Mouse (Mus musculus) embryonic facial prominence, embryonic 14.5 days (tissue): ENCODE results near the gene Pdzd9. TPM values are rescaled to one million over a fixed set of nuclear protein-coding genes. Genes with fewer than 3 reads are reported as not detected.

Experiments used
- ATAC-seq: fragments of 200-750 bp; cut with Nextera tagmentation; 2 replicates; pipeline ENCODE4 v1.8.0; 2017; ENCODE audit warnings: low read depth, moderate number of reproducible peaks, moderate TSS enrichment
- DNase-seq: peaks from one replicate; pipeline ENCODE4 v3.0.0-alpha.2; 2015; ENCODE audit warnings: low spot score
- H3K27ac ChIP-seq: fragments of 300-500 bp; sonication (generic); replicated peaks from 2 replicates; pipeline ENCODE4 v1.5.1; 2014; ENCODE audit warnings: low read depth, mild to moderate bottlenecking, low read length, moderate library complexity
- H3K27me3 ChIP-seq: fragments of 300-500 bp; sonication (generic); replicated peaks from 2 replicates; pipeline ENCODE4 v1.6.1; 2014; ENCODE audit warnings: low read length; ENCODE audit not compliant: control insufficient read depth, insufficient read depth
- H3K36me3 ChIP-seq: fragments of 300-500 bp; sonication (generic); 2 replicates; pipeline ENCODE4 v1.6.1; 2014; ENCODE audit warnings: low read length, mixed read lengths; ENCODE audit not compliant: control insufficient read depth, insufficient read depth
- H3K4me1 ChIP-seq: fragments of 300-500 bp; sonication (generic); 2 replicates; pipeline ENCODE4 v1.6.1; 2014; ENCODE audit warnings: antibody characterized with exemption, low read length; ENCODE audit not compliant: control insufficient read depth, insufficient read depth
- H3K4me2 ChIP-seq: fragments of 300-500 bp; sonication (generic); 2 replicates; pipeline ENCODE4 v1.6.1; 2014; ENCODE audit warnings: low read depth, mild to moderate bottlenecking, low read length, moderate library complexity, mixed read lengths
- H3K4me3 ChIP-seq: fragments of 300-500 bp; sonication (generic); 2 replicates; pipeline ENCODE4 v1.5.1; 2014; ENCODE audit warnings: low read depth, mild to moderate bottlenecking, low read length
- H3K9ac ChIP-seq: fragments of 300-500 bp; sonication (generic); 2 replicates; pipeline ENCODE4 v1.6.1; 2014; ENCODE audit warnings: low read depth, mild to moderate bottlenecking, low read length, moderate library complexity, mixed read lengths
- H3K9me3 ChIP-seq: fragments of 300-500 bp; sonication (generic); 2 replicates; pipeline ENCODE4 v1.6.1; 2016; ENCODE audit warnings: low read length; ENCODE audit not compliant: control insufficient read depth
- WGBS: fragments of 180-500 bp; shearing (Covaris S2); extraction: QIAGEN DNeasy Blood & Tissue Kit; methylation state at CpG from one replicate; pipeline ENCODE4 v1.1.7; 2014; 5-methylcytosine and 5-hydroxymethylcytosine counted together
- polyA plus RNA-seq: library from polyadenylated mRNA; unstranded; fragments of >200 nt; fragmentation: Nextera tagmentation; extraction: Ambion mirVana; gene quantifications from 2 replicates; pipeline ENCODE4 v1.2.1, GENCODE M21; 2014

The Pdzd9 gene
- polyA plus RNA-seq, 1 experiment from 2014 or later = 0.61 TPM

GRCm38 (mm10) chr7:120695196-120695595 is 25.1 kb upstream of the Pdzd9 start:
- H3K27me3 ChIP-seq = no peaks in the 10 kb centered on the region
- H3K4me3 ChIP-seq = no peak overlapping the region
- no peaks in the 10 kb centered on the region for H3K9me3 ChIP-seq
- no peaks in the 10 kb centered on the region for H3K4me1 ChIP-seq
- H3K36me3 ChIP-seq = peaks cover 13% of the 10 kb centered on the region
- no peak overlapping the region for H3K4me2 ChIP-seq
- H3K27ac ChIP-seq = no peak overlapping the region
- ATAC-seq (no peak), DNase-seq (no peak)
- no peak overlapping the region for H3K9ac ChIP-seq
- 44% methylated on average over 6 of the region's 6 CpGs for WGBS

GRCm38 (mm10) chr7:120693831-120694375 is 23.8 kb upstream of the Pdzd9 start:
- Histone ChIP-seq H3K9me3 (no peaks in the 10 kb centered on the region), H3K4me2 (no peak overlapping the region), H3K4me3 (no peak overlapping the region), H3K27me3 (no peaks in the 10 kb centered on the region), H3K27ac (no peak overlapping the region), H3K4me1 (no peaks in the 10 kb centered on the region), H3K9ac (no peak overlapping the region), H3K36me3 (peaks cover 13% of the 10 kb centered on the region)
- WGBS = 94% methylated on average over 5 of the region's 5 CpGs
- no peak for DNase-seq
- no peak for ATAC-seq

- H3K4me1 ChIP-seq = no peaks in the 10 kb centered on the region
- H3K9me3 ChIP-seq = no peaks in the 10 kb centered on the region
- no peaks in the 10 kb centered on the region for H3K27me3 ChIP-seq
- H3K4me2 ChIP-seq = no peak overlapping the region
- H3K4me3 ChIP-seq = no peak overlapping the region
- peaks cover 13% of the 10 kb centered on the region for H3K36me3 ChIP-seq
- no peak overlapping the region for H3K27ac ChIP-seq
- no peak overlapping the region for H3K9ac ChIP-seq
- no peak for DNase-seq
- no peak for ATAC-seq
- WGBS = 64% methylated on average over 4 of the region's 4 CpGs
These were observed 20.5 kb upstream of the Pdzd9 start for GRCm38 (mm10) chr7:120690634-120691033.

- H3K27me3 ChIP-seq = no peaks in the 10 kb centered on the region
- no peaks in the 10 kb centered on the region for H3K36me3 ChIP-seq
- H3K4me1 ChIP-seq = no peaks in the 10 kb centered on the region
- 75% methylated on average over 6 of the region's 6 CpGs for WGBS
- DNase-seq = no peak
- no peak overlapping the region for H3K9ac ChIP-seq
- ATAC-seq = no peak
- H3K4me3 ChIP-seq = no peak overlapping the region
- H3K9me3 ChIP-seq = no peaks in the 10 kb centered on the region
- no peak overlapping the region for H3K4me2 ChIP-seq
- H3K27ac ChIP-seq = no peak overlapping the region
These were observed 15.1 kb upstream of the Pdzd9 start for GRCm38 (mm10) chr7:120685227-120685626.

GRCm38 (mm10) chr7:120684731-120685161 is 14.6 kb upstream of the Pdzd9 start:
- ATAC-seq = no peak
- Histone ChIP-seq H3K4me1 (0 out of 2 replicates have a peak, but pooled peaks cover 2% of the 10 kb centered on the region), H3K9me3 (no peaks in the 10 kb centered on the region), H3K36me3 (no peaks in the 10 kb centered on the region), H3K9ac (no peak overlapping the region), H3K4me2 (no peak overlapping the region), H3K4me3 (no peak overlapping the region), H3K27me3 (no peaks in the 10 kb centered on the region), H3K27ac (no peak overlapping the region)
- DNase-seq = peak; percentile 32
- 63% methylated on average over 2 of the region's 2 CpGs for WGBS

GRCm38 (mm10) chr7:120682002-120682401 is 11.9 kb upstream of the Pdzd9 start:
- no peaks in the 10 kb centered on the region for H3K27me3 ChIP-seq
- no peaks in the 10 kb centered on the region for H3K9me3 ChIP-seq
- no peak overlapping the region for H3K9ac ChIP-seq
- 78% methylated on average over 4 of the region's 4 CpGs for WGBS
- no peak overlapping the region for H3K27ac ChIP-seq
- DNase-seq (no peak), ATAC-seq (no peak)
- peaks cover 16% of the 10 kb centered on the region; the same call in 1 of the 2 replicates for H3K4me1 ChIP-seq
- H3K4me2 ChIP-seq = no peak overlapping the region
- no peak overlapping the region for H3K4me3 ChIP-seq
- no peaks in the 10 kb centered on the region for H3K36me3 ChIP-seq

GRCm38 (mm10) chr7:120679023-120679422 is 8.9 kb upstream of the Pdzd9 start:
- Histone ChIP-seq H3K9me3 (no peaks in the 10 kb centered on the region), H3K4me1 (peaks cover 21% of the 10 kb centered on the region; the same call in 1 of the 2 replicates), H3K27ac (no peak overlapping the region), H3K27me3 (no peaks in the 10 kb centered on the region), H3K9ac (peak overlapping the region; percentile 88), H3K36me3 (no peaks in the 10 kb centered on the region), H3K4me2 (peak overlapping the region; percentile 73), H3K4me3 (peak overlapping the region; percentile 84)
- no peak for DNase-seq
- no peak for ATAC-seq
- 52% methylated on average over 8 of the region's 8 CpGs for WGBS

GRCm38 (mm10) chr7:120677764-120678531 is 7.8 kb upstream of the Pdzd9 start:
- WGBS = 1% methylated on average over 36 of the region's 42 CpGs
- ATAC-seq (peak; percentile 60), DNase-seq (peak; percentile 18)
- peaks cover 21% of the 10 kb centered on the region; the same call in 1 of the 2 replicates for H3K4me1 ChIP-seq
- peak overlapping the region; percentile 88 for H3K9ac ChIP-seq
- H3K27ac ChIP-seq = peak overlapping the region; percentile 55
- no peaks in the 10 kb centered on the region for H3K27me3 ChIP-seq
- H3K9me3 ChIP-seq = no peaks in the 10 kb centered on the region
- no peaks in the 10 kb centered on the region for H3K36me3 ChIP-seq
- H3K4me3 ChIP-seq = peak overlapping the region; percentile 84
- peak overlapping the region; percentile 73 for H3K4me2 ChIP-seq
